Mouse (Mus musculus): ENCODE measurements around the gene Dennd2a.

The Dennd2a gene

GRCm38 (mm10) chr6:39503476-39503875, 54.2 kb downstream of the Dennd2a start:
- DNase-seq, result no peak

DNA sequence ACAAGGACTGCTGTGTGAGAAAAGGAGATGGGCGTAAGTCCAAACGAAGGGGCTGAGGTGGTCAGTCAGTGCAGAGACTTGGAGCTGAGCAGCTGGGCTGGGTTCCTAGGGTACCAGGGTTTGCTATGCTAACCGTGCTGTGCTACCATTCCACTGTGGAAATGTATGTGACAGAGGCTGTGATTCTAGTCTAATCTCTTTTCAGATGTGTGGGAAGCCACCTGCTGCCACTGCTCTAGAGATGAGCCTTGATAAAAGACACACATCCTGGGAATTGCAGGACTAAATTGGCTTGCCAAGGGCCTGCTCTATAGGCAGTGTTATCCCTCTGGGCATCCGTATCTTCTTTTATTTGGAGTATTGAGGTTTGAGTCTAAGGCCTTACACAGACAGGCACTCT, 60.5 kb downstream of the Dennd2a start:
- no peak for DNase-seq

GRCm38 (mm10) chr6:39493129-39493714, 64.4 kb downstream of the Dennd2a start:
- peak; percentile 77 for DNase-seq

DNA sequence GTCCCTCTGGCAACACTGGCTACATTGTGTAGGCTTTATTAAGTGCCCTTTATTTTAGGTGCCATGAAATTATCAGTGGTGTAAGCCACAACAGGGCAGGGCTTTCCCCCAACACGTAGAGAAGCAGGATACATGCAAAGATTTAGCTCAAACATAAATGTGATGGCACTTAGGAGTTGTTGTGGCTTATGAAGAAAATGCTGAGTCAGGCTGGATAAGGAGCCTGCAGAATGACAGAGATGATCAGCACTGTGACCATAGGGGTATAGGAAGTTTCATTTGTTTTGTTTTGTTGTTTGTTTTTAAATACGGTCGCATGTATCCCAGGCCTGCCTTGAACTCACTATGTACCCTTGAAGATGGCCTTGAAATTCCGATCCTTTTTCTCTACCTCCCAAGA, 65.5 kb downstream of the Dennd2a start:
- no peak for DNase-seq

- DNase-seq, result no peak
These were observed 66.5 kb downstream of the Dennd2a start for GRCm38 (mm10) chr6:39491203-39491602.

GRCm38 (mm10) chr6:39488292-39488691, 69.4 kb downstream of the Dennd2a start:
- no peak for DNase-seq

DNA sequence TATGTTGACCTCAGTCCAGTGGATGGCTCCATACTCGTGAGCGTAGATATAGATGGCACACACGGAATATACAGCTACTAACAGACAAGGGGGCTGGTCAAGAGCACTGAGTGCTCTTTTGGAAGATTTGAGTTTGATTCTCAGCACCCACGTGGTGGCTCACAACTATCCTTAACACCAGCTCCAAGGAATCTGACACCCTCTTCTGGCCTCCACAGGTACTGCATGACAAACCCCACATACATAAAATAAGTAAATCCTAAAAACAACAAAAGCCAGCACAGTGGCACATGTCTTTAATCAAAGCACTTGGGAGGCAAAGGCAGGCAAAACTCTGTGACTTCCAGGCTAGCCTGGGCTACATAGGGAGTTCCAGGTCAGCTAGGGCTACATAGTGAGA, 74.0 kb downstream of the Dennd2a start:
- DNase-seq, result no peak

DNA sequence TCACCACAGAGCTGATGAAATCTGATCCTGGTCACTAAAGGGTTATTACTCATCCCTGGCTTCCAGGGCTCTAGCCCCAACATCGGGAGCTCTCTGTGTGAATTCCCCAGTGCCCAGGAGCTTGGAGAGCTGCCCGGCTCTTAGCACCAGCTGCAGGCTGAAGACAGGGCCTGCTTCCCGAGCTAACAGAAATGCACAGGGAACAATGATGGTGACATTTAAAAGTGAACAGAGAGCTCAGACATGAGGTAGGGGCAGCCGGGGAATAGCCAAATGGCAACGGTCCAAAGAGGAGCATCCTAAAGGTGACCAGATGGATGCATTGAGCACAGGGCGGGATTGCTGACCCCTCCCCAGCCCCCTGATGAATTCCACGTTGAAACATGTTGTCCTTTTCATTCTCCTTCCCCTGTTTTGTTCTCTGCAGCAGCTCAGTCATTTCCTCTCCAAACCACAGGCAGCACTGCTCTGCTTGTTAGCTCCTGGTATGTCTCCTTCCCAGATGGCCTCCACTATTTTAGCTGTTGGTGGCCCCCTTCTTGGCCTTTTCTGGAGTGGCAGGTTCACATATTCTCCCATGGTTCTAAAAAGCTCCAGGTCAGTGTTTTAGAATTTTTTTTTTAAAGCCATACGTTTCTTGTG, 79.0 kb downstream of the Dennd2a start:
- peak; percentile 54 for DNase-seq

- DNase-seq, result peak; percentile 28
These were observed 81.0 kb downstream of the Dennd2a start for GRCm38 (mm10) chr6:39476617-39477016.

- peak; percentile 76 for DNase-seq
These were observed 83.2 kb downstream of the Dennd2a start for GRCm38 (mm10) chr6:39474424-39474823.

DNA sequence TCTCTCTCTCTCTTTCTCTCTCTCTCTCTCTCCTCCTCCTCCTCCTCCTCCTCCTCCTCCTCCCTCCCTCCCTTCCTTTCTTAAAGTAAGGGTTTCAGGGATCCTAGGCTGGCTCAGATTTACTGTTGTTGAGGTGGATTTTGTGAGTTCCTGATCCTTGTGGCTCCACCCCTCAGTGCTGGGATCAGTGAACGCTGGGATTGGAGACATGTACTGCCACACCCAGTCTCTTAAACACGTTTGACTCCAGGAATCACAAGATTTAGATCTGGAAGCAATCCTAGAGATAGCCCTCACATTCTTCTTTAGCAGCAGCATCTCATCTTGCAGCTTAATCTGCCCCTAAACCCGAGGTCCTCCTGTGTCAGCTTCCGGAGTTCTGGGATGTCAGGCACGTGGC, 84.8 kb downstream of the Dennd2a start:
- DNase-seq, result no peak

DNA sequence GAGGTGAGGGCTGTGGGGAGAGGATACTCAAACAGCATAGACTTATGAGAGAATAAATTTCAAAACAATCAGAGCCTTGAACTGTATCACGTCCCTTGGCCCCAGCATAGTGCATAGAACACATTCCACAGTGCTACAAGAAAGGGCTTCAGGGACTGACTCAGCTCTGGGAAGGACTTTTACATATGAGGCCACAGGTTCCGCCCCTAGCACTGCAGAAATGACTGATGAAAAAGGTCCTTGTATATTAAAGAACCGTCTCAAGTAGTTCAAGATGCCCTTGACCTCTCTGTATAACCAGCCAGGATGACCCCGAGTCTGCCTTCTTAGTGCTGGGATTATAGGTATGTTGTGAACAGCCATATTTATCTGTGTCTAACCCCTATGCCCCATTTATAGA, 85.4 kb downstream of the Dennd2a start:
- DNase-seq, result no peak

GRCm38 (mm10) chr6:39470076-39470475, 87.6 kb downstream of the Dennd2a start:
- DNase-seq, result no peak

GRCm38 (mm10) chr6:39469427-39469826, 88.2 kb downstream of the Dennd2a start:
- DNase-seq, result no peak

- DNase-seq, result peak; percentile 87
These were observed 94.8 kb downstream of the Dennd2a start for GRCm38 (mm10) chr6:39462621-39463538.

DNA sequence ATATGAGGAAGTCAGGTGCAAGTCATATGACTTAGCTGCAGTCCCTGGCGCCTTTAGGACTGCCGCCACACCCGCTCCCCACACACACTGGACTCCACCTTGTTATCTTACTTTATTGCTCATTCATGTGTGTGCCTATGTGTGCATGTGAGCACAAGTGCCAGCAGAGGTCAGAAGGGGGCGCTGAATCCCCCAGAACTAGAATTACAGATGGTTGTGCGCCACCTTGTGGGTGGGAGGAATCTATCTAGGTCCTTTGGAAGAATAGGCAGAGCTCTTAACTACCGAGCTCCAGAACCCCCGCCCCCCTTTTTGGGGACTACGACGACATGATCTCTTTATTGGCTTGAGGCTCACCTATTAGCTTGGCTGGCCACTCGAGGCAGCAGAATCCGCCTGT, 97.6 kb downstream of the Dennd2a start:
- DNase-seq, result peak; percentile 50

DNA sequence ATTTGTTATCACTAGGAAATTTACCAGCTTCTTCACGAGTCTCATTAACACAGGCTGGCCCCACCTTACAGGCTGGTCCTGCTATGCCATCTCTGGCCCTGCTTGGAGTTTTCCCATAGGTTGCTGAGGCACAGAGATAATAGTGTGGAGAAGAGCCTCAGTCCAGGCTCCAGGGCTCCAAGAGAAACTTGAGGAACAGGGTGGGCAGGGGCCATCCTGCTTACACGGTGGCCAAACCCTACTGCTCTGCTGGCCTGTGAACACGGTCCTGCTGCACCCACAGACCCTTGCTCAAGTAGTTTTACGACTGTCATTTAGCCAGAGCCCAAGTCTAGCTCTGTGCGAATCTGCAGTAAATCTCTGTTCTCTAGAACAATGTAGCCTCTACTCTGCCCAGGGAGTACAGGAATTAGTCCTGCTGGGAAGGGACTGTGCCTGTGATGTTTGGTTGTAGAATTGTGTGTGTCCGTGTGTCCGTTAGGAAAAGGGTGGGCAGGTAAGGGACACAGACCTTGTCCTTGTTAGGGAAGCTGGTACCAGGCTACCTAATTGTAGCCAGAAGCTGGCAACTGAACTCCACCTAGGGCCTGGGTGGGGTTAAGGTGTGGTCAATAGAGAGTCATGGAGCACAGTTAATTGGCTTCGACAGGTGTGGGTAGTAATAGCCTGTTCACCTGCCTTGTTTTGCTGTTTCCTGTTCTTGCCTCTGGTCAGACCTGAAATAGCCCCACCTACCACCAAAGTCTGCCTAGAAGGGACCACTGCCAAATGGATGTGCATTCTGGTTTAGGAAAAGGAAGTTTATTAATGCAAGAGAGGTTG, 102.1 kb downstream of the Dennd2a start:
- DNase-seq, result no peak

GRCm38 (mm10) chr6:39454616-39455015, 103.1 kb downstream of the Dennd2a start:
- no peak for DNase-seq

- no peak for DNase-seq
These were observed 104.1 kb downstream of the Dennd2a start for GRCm38 (mm10) chr6:39453564-39453963.

DNA sequence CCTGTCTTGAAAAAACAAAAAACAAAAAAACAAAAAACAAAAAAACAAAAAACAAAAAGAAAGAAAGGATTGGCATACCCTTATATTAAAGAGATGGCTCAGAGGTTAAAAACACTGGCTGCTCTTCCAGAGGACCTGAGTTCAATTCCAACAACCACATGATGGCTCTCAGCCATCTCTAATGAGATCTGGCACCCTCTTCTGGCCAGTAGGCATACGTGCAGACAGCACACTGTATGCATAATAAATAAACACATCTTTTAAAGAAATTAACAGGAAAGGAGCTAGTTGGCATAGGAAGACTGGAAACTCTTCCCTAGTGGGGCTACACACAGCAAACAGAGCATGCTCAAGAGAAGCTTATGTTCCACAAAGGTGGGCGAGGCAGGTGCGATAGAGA, 106.6 kb downstream of the Dennd2a start:
- no peak for DNase-seq

GRCm38 (mm10) chr6:39450580-39450979, 107.1 kb downstream of the Dennd2a start:
- no peak for DNase-seq

DNA sequence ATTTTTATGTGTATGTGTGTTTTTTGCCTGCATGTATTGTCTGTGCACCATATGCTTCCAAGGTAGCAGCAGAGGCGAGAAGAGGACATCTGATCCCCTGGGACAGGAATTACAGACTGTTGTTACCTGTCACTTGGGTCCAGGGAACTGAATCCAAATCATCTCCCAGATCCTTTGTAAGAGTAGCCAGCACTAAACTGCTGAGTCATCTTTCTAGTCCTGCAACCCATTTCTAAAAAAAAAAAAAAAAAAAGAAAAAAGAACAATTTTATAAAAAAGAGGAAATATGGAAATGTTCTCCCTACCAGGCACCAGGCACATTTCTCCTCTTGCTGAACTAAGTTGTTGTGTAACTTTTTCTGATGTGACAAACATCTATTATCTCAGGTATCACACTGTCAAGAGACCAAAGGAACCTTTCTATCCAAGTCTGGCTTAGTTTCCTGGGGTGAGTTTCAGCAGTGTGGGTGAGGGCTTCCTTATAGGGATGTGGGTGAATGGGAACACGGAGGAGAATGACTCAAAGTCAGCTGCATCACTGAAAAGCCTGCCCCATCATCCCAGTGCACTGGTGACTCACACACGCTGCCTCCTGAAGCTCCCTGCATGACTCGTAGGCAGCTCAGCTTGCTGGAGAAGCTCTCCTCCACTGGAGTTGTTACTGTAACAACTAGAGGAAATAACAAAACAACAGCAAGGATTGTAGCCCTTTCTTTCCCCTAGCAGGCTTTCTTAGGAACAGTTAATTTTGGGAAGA, 110.1 kb downstream of the Dennd2a start:
- DNase-seq, result no peak

Measured in lung, postnatal 10 days (tissue).